ENCODE assay signal across 14 mouse cellular contexts in genomic region chr2:102354076-102354475, GRCm38 (mm10).
"Had no signal": no experiment of that assay in that cellular context is flagged by ENCODE, and none has a peak within 500 bp of the region (broad histone marks: within the 10 kb centered on the region; RNA-seq: fewer than 3 reads in every experiment).

No protein-coding gene starts in this region.

- ATAC-seq: intestine, embryonic 16.5 days had no signal

- DNase-seq: kidney, adult 18-20 months; kidney, adult 9 months; kidney, postnatal 14 days; kidney, postnatal 4 days; liver, embryonic 13.5 days; lung, adult 2 months; lung, postnatal 14 days; lung, postnatal 4 days; midbrain, embryonic 14.5 days; right cerebral cortex, postnatal 25 days; thymus, adult 2 months; thymus, postnatal 14 days; thymus, postnatal 4 days had no signal
